Mouse (Mus musculus) C2C12 (cell line): ENCODE results near the gene Mbnl2. TPM values are rescaled to one million over a fixed set of nuclear protein-coding genes. Genes with fewer than 3 reads are reported as not detected.

ENCODE experiments used
- H3K27me3 ChIP-seq: one replicate; pipeline ENCODE4 v1.6.1; 2011; ENCODE audit not compliant: control insufficient read depth, insufficient read depth, insufficient read length
- H3K36me3 ChIP-seq: one replicate; pipeline ENCODE4 v1.6.1; 2011; ENCODE audit not compliant: control insufficient read depth, insufficient read depth
- H3K4me3 ChIP-seq: one replicate; pipeline ENCODE4 v1.5.1; 2011; ENCODE audit warnings: mild to moderate bottlenecking, control low read depth; ENCODE audit not compliant: poor library complexity, insufficient read depth, severe bottlenecking
- H3K79me2 ChIP-seq: one replicate; pipeline ENCODE4 v1.6.1; 2011; ENCODE audit not compliant: control insufficient read depth, insufficient read depth
- H3K79me3 ChIP-seq: one replicate; pipeline ENCODE4 v1.6.1; 2011; ENCODE audit warnings: low read depth, control low read depth
- H3ac ChIP-seq: one replicate; pipeline ENCODE3; 2011; ENCODE audit warnings: low read depth; ENCODE audit not compliant: control insufficient read depth, insufficient read length
- CEBPB ChIP-seq: IDR thresholded peaks from one replicate; pipeline ENCODE4 v1.6.1; 2011; ENCODE audit warnings: low read depth, mild to moderate bottlenecking, control low read depth, moderate library complexity
- CTCF ChIP-seq: IDR thresholded peaks from one replicate; pipeline ENCODE4 v1.5.1; 2011; ENCODE audit not compliant: control insufficient read depth, insufficient read depth, insufficient read length
- FOSL1 ChIP-seq: IDR thresholded peaks from one replicate; pipeline ENCODE4 v1.8.0; 2011; ENCODE audit warnings: mild to moderate bottlenecking, low read length; ENCODE audit not compliant: poor library complexity, insufficient read depth, severe bottlenecking
- MAX ChIP-seq: IDR thresholded peaks from one replicate; pipeline ENCODE4 v1.6.1; 2011; ENCODE audit warnings: mild to moderate bottlenecking, control low read depth
- MYOD1 ChIP-seq: IDR thresholded peaks from one replicate; pipeline ENCODE4 v1.6.1; 2011; ENCODE audit warnings: low read depth; ENCODE audit not compliant: control insufficient read depth, insufficient read length
- MYOG ChIP-seq: IDR thresholded peaks from one replicate; pipeline ENCODE4 v1.6.1; 2011; ENCODE audit not compliant: control insufficient read depth, insufficient read length; ENCODE audit errors: extremely low read depth
- USF1 ChIP-seq: IDR thresholded peaks from one replicate; pipeline ENCODE4 v1.6.1; 2011; ENCODE audit warnings: low read depth, mild to moderate bottlenecking, control low read depth, moderate library complexity
- polyA plus RNA-seq: library from polyadenylated mRNA; unstranded; fragments of >200 nt; fragmentation: generic; extraction: Trizol; gene quantifications from one replicate; pipeline ENCODE4 v1.2.1, GENCODE M21; 2012; ENCODE audit warnings: missing spikeins

Mbnl2 gene
- polyA plus RNA-seq, 1 experiment, result 42.1 TPM

GRCm38 (mm10) chr14:120322041-120322440, 46.6 kb downstream of the Mbnl2 start:
- Histone ChIP-seq H3K36me3 (peaks cover 65% of the 10 kb centered on the region), H3K79me3 (peaks cover 85% of the 10 kb centered on the region), H3K27me3 (no peaks in the 10 kb centered on the region), H3K4me3 (no peak overlapping the region), H3ac (no peak overlapping the region), H3K79me2 (peaks cover 94% of the 10 kb centered on the region)
- no peak for TF ChIP-seq MYOD1
- no peak for TF ChIP-seq CEBPB
- no peak for TF ChIP-seq CTCF
- TF ChIP-seq MAX, result no peak
- no peak for TF ChIP-seq USF1
- no peak for TF ChIP-seq FOSL1
- TF ChIP-seq MYOG, result no peak

- Histone ChIP-seq H3ac (no peak overlapping the region), H3K79me2 (peaks cover 94% of the 10 kb centered on the region), H3K79me3 (peaks cover 85% of the 10 kb centered on the region), H3K36me3 (peaks cover 60% of the 10 kb centered on the region), H3K27me3 (no peaks in the 10 kb centered on the region), H3K4me3 (no peak overlapping the region)
- peak; percentile 97 for TF ChIP-seq FOSL1
- no peak for TF ChIP-seq MYOG
- TF ChIP-seq USF1, result no peak
These were observed 47.6 kb downstream of the Mbnl2 start for GRCm38 (mm10) chr14:120323111-120323510.

- Histone ChIP-seq H3K27me3 (no peaks in the 10 kb centered on the region), H3K79me3 (peaks cover 83% of the 10 kb centered on the region), H3K79me2 (peaks cover 94% of the 10 kb centered on the region), H3K4me3 (no peak overlapping the region), H3ac (no peak overlapping the region), H3K36me3 (peaks cover 59% of the 10 kb centered on the region)
- TF ChIP-seq FOSL1 (no peak), CEBPB (no peak), MYOD1 (peak; percentile 14)
These were observed 48.8 kb downstream of the Mbnl2 start for GRCm38 (mm10) chr14:120324061-120324791.

DNA sequence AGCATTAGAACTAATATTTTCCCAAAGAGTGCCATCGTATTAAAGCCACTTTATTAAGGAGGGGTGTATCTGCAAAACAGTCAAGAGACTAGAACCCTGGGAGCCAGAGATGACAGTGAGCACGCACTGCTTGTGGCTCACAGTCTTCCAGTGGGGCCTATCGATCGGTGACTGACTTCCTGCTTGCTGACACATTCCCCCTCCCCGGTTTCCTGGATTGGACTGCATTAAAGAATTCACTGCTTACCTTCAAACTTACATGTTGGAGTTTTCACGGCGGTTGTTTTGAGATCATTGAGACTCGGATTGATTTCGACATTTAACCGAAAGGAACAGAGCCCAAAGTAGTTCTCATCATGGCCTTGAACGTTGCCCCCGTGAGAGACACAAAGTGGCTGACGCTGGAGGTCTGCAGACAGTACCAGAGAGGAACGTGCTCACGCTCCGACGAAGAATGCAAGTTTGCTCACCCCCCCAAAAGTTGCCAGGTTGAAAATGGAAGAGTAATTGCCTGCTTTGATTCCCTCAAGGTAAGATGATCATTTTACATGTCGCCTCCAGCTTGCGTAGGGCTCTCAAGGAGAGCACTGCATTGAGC, 49.5 kb downstream of the Mbnl2 start:
- Histone ChIP-seq H3K36me3 (peaks cover 57% of the 10 kb centered on the region), H3K79me3 (peaks cover 83% of the 10 kb centered on the region), H3K4me3 (no peak overlapping the region), H3K27me3 (no peaks in the 10 kb centered on the region), H3K79me2 (peaks cover 94% of the 10 kb centered on the region), H3ac (no peak overlapping the region)
- no peak for TF ChIP-seq CEBPB
- no peak for TF ChIP-seq CTCF
- no peak for TF ChIP-seq FOSL1

DNA sequence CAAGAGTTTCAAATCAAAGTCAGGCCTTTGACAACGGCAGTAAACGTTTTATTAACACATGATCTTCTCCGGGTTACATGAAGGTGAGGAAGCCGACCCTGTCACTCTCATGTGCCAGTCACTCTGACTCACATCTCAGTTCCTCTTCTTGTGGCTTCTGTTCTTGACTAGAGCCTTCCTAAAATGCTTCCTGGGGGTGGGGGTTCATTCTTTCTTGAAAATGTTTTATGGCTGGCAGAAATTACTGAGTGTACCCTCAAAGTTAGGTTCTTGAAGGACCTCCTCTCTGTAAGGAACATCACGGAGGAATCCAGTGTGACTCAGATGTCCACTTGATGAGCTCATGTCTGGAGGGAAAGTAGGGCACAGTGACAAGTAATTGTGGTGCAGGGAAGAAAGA, 50.2 kb downstream of the Mbnl2 start:
- Histone ChIP-seq H3K4me3 (no peak overlapping the region), H3K79me3 (peaks cover 83% of the 10 kb centered on the region), H3K79me2 (peaks cover 94% of the 10 kb centered on the region), H3K36me3 (peaks cover 54% of the 10 kb centered on the region), H3ac (no peak overlapping the region), H3K27me3 (no peaks in the 10 kb centered on the region)
- TF ChIP-seq CEBPB (no peak), FOSL1 (peak; percentile 86), MAX (no peak)

- no peak for TF ChIP-seq CEBPB
- TF ChIP-seq MAX, result peak; percentile 37
- Histone ChIP-seq H3K27me3 (no peaks in the 10 kb centered on the region), H3ac (no peak overlapping the region), H3K4me3 (no peak overlapping the region), H3K36me3 (peaks cover 77% of the 10 kb centered on the region), H3K79me2 (peaks cover 97% of the 10 kb centered on the region), H3K79me3 (peaks cover 91% of the 10 kb centered on the region)
These were observed 55.0 kb downstream of the Mbnl2 start for GRCm38 (mm10) chr14:120330454-120330853.
